Mouse (Mus musculus): ENCODE measurements at regions not wholly inside any gene's neighbourhood (a gene's known extent, or its start where the extent isn't known, plus 50 kb on each side); places are given as distances from the start of the nearest gene placed in this dataset.
A peak's percentile ranks its signal among the peaks of the same experiment; 100 is the strongest.

- intact Hi-C loops (cut with DNase I) = no loop called here
- no peak for DNase-seq (ENCODE audit: extremely low spot score in 1 of 2, low spot score in 2 of 2)
Measured at GRCm38 (mm10) chr15:46836297-46836696, 6702.1 kb downstream of the 9330182O14Rik start.

- intact Hi-C loops (cut with DNase I) = no loop called here
- DNase-seq (ENCODE audit: extremely low spot score in 1 of 2, low spot score in 2 of 2) = peak in 1 of 2 experiments; percentile 9
Measured at GRCm38 (mm10) chr15:46838067-46838466, 6703.9 kb downstream of the 9330182O14Rik start.

GRCm38 (mm10) chr15:46849545-46849944 lies 6715.4 kb downstream of the 9330182O14Rik start:
- peak in 1 of 2 experiments; percentile 18 for DNase-seq (ENCODE audit: extremely low spot score in 1 of 2, low spot score in 2 of 2)
- intact Hi-C loops (cut with DNase I) = no loop called here
